Mouse (Mus musculus): Measurements from ENCODE around the gene Hsdl1.

The Hsdl1 gene

DNA sequence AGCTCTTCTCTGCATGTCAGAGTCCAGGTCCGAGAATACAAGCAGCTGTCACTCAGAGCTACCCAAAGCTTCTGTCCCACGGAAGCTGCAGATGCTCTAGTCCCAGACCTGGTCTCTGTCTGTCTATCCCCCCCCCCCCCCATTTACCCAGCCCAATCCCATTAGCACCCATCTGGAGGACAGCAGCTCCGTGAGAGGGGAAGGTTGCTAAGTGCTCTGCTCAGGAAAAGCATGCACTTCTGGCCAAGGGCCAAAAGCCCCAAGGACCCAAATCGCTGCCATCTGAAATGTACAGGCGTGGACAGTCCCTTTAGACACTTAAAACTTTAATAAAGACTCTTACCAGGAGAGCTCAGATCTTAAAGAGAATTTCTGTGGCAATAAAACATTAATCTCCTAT is 58.3 kb downstream of the Hsdl1 start:
- DNase-seq: no peak

DNA sequence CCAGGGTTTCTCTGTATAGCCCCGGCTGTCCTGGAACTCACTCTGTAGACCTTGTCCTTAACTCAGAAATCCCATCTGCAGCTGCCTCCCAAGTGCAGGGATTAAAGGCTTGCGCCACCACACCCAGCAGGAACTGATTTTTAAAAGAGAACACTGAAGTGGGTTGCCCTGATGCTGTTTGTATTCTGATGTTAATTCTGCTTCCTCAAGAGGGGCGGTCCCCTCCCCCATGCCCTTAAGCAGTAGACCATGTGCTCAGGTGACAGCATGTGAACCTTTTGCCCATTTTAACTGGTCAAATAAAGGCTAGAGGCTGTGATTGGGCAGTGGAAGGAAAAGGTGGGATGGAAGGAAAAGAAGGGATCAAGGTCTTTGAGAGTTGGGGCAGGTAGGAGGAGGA is 59.2 kb downstream of the Hsdl1 start:
- DNase-seq: no peak

DNA sequence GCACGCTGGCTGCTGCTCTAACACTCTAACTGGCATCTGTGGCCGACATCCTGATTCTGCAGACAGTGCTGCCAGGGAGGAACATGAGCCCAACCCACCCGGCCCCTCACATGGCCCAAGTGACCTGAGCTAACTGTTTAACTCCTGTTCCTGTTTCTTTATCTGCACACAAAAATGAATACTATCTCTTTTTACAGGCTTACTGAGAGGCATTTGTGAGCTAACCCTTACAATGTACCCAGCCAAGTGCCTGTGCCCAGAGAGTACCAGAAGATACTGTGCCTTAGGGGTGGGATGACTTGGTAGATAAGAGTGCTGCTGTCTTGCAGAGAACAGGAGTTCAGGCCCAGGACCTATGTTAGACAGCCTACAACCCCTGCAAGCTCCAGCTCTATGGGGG is 60.0 kb downstream of the Hsdl1 start:
- no peak for DNase-seq

DNA sequence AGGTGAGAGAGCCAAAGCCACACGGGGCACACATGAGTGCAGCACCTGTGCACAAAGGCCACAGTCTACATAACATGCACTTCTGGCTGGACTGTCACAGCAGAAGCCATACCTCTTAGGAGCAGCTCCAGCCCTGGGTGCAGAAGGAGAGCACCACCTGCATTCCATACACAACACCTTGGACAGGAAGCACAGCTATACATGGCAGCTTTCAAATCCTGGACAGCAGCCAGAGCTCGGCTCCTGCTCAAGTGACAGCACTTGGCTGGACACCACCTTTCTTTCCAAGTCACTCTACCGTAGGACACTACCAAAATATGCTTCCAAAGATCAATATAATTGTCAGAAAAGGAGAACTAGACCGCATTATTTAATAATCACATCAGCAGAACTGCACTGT is 61.6 kb downstream of the Hsdl1 start:
- DNase-seq: no peak

Data from kidney, postnatal 25 days (tissue).